Mouse (Mus musculus) spleen, adult 18-20 months (tissue): ENCODE measurements at regions not wholly inside any gene's neighbourhood (a gene's known extent, or its start where the extent isn't known, plus 50 kb on each side); places are given as distances from the start of the nearest gene placed in this dataset.

Experiments used
- DNase-seq, 2 experiments: peaks; one replicate each; pipeline ENCODE4 v3.0.0; 2022; ENCODE audit warnings: mixed read lengths in 2 of 2

DNA sequence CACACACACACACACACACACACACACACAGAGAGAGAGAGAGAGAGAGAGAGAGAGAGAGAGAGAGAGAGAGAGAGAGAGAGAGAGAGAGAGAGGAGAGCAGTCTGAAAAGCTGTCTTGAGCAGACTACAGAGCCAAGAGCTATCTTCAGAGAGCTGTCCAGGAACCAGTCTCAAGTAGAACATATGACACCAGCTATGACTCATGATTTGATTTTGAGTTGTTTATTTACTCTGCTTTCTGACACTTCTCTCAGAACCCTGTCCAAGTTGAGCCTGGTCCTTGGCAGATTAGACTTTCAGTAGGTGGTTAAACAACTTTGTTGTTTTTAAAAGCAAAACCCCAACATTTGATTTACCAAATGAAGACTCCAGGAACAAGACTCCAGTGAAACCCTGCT, 420.8 kb upstream of the Lcorl start:
- DNase-seq, result no peak

DNA sequence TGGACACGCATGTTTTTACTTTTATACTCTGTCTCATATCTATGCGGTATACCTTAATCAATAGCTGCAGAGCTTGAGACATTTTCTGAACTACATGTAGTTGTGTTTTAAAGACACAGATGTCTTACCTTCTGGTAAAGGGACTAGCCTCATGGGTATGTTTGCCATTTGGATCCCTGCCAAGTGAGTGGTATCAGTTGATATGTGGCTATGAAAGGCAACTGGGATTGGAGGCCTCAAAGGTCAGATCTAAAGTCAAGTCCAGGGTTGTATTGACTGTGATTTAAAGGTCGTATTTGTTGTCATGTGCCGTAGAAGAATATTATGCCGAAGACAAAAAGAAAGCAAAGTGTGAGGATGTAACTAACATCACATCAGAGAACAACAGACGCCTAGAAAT, 399.3 kb upstream of the Lcorl start:
- DNase-seq, result no peak

DNA sequence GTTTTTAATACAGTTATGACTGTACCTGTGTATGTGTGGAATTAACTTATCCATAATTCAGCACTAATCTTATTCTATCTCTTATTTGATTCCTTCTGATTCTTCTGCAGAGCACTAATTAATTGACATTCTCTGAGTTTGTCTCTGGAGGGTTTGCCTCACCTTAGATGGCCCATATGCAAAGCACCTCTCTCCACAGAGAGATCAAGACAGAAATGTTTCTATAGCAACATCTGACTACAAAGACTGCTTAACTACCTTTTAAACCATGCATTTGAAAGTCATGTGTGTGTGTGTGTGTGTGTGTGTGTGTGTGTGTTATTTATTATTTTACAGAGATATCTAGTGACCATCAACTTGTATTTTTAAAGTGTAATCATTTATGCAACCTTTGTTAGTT, 396.5 kb upstream of the Lcorl start:
- no peak for DNase-seq

DNA sequence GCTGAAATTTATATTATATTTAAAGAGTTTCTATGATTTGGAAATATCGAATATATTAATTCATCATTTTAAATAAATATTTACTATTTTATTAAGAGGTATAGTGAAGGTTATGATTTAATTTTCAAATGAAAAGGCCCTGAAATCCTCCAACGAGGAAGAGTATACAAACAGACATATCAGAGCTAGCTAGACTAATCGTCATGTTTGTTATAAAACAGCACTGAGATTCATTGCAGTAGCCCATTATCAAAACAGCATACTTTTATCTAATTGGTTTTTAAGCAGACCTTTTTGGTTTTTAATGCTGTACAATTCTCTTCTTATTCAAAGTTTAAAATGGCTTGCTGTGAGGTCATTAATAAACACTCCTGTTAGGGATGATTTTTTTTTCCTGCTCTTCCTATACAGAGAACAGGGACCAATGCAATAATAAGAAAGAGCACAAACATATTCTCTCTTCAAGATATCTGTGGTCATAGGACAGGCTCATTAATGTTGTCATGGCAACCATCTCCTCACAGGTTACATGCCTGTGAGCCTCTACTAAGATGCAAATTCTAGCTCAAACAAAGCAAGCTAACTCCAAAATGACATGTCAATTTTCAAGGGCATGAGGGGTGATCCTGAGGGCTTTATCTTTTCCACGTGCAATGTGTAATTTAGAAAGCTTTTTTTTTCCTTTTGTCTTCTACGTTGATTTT, 378.1 kb upstream of the Lcorl start:
- DNase-seq, result no peak

DNA sequence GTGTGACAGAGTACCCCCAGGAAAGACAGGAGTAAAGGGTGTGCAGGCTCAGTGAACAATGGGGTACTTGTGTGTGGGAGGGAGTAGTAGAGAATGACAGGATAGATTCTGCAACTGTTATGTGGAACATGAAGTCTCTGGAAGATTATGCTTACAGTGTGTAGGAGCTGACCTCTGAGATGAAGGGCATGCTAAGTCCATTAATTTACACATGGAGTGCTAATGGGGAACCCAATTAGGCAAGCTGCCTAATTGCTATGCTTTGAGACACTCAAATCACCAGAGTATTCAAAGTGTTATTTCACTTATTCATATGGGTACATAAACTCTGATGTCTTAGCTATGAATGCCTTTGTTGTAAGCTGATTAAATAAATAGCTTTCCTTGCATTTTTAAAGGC, 375.4 kb upstream of the Lcorl start:
- no peak for DNase-seq

DNA sequence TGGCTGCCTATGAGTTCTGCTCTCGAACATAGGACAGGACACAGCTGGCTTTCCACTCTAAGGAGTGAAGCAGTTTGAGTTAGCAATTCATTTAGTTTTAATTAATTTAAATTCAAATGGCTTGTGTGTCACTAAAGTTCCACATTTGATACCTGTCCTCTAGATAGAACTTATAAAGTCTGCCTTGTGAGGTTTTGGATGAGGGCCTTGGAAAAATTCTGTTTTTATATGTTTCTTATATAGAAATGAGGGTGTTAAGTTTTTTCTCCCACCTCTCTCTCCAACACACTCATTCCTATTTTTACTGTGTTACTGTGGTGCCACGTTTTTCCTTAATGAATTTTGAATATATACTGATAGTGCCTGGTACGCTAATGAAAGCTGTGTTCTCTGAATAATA, 371.3 kb upstream of the Lcorl start:
- DNase-seq, result no peak

DNA sequence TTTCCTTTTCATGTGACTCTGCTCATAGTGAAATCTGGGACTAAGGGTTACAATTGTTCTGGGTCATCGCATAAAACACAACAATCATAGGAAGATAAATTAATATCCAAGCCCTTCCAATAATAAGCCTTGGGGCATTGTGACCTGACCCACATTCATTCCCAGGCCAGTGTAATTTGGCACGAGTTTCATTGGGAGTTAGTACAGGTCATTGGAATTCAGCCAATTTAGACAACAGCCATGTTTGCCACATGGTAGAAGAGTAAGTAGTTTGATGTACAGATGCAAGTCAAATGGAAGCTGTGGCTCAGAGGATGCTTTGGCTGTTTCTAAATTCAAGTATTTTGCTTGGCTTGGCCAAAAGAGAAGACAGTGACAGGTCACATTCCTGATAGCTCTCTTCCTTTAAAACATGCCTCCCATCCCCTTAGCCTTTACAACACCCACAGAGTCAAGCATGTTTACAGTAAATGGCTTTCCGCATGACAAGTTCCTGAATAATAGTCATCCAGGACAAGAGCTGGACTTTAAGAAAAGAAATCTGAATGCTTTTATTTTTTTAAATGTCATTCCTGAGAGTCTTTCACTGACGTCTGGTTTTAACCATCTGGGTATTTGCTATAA, 355.5 kb upstream of the Lcorl start:
- DNase-seq, result no peak

DNA sequence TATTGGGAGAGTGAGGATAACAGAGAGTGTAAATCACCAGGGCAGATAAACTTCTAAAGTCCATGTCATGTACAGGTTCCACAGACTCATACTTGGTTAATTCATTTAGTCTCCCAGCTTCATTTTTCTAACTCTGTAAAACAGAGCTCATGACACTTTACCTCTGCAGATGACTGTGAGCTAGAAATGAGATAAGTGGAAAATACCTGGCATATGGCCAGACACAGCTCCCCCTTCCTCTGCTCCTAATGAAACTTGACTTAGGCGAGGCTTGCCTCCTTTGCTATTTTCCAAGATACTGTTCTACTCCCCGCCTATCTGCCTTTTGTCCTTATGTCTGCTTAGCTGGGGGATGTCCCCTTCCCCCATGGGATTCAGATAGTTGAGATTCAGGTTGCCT, 351.7 kb upstream of the Lcorl start:
- DNase-seq, result no peak

DNA sequence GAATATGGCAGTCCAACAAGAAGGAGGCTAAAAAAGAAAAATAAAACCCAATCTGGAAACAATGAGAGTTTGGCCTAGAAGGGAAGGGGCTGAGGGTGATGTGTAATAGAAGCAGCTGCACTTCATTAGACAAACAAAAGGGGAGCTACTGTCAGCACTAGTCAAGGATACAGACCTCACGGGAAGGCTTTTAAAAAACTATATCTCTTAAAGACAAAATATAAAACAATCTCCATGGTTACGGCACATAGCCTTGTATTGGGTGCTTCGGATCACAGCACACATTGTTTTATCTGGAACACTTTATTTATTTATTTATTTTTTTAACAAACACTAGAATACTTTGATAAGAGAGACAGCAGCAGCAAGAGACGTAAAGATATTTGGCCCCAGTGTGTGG, 346.3 kb upstream of the Lcorl start:
- DNase-seq, result no peak

DNA sequence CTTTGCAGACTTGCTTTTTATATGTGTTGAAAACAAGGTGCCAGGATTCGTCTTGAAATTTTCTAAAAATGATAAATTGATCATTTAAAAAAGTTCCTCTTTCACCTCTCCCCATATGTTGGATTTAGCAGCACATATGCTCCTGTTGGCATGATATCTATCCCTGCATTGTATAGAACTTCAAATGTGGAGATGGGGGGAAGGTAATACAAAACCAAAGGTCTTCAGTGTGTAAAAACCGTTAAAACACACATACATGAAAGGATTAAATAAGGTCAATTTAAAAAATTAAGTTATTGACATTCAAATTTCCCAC, 345.0 kb upstream of the Lcorl start:
- no peak for DNase-seq

DNA sequence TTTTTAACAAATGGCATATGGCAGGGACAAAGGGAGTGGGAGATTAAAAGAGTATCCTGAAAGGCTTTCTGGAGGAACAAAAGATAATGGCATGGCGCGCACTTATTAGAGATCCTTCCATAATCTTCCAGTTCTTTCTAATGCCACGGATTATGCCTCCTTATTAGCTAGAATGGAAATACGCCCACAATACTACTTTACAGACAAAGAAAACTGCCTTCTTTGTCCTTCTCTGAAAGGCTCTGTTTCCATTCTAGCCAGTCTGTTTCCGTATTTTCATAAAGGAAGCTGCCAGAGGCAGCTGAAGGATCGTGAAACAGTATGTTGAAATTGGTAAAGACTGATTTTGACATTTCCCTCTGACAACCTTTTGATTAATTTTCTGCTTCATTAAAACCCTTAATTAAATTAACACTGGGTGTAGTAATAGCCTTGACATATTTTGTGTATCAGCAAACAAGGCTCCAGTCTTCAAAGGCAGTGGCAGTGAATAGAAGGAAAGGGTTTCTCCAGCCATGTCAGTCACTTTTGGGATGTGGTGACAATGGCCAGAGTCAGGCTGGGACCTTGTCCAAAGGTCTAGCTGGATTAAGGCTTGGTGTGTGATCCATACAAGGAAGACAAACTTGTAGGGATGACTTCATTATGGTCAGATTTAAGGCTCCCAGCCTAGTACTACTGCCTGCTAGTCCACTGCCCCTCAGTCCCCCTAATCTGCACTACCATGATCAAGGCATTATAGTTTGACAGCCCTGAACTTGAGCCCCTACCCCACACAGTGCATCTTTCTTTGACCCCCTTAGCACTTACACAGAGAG, 344.4 kb upstream of the Lcorl start:
- DNase-seq, result no peak

DNA sequence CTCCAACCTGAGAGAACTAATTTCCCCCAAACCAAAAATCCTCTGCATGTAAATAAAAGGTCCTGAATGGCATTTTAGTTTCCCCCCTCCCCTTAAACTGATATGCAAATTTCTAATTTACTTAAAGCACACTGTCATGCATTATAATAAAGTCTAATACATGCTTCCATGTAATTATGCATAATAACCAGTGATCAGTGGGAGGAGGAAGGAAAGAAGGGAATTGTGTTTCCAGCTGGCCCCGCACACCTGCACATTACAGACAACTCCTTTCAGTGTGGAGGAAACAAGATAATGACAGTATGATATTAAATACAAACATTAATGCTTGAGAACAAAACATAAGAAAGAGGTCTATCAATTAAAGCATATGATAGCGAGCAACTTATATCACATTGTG, 329.5 kb upstream of the Lcorl start:
- DNase-seq, result no peak

DNA sequence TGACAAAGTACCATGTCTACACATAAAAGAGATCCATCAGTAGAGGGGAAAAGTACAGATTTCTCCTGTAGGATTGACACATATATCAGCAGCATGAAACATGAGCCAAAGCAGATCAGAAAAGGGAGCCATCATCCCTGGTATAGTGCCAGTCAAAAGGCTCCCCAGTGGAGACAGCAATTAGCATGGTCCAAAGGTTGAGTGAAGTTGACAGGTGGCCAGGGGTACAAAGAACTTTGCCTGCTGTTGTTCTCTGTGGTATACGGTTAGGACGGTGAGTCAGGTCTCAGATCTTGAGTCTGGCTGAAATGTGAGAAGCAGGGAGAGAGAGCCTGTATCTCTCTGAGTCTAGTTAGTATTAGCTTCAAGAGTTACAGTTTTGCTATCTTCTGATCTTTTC, 324.7 kb upstream of the Lcorl start:
- no peak for DNase-seq

DNA sequence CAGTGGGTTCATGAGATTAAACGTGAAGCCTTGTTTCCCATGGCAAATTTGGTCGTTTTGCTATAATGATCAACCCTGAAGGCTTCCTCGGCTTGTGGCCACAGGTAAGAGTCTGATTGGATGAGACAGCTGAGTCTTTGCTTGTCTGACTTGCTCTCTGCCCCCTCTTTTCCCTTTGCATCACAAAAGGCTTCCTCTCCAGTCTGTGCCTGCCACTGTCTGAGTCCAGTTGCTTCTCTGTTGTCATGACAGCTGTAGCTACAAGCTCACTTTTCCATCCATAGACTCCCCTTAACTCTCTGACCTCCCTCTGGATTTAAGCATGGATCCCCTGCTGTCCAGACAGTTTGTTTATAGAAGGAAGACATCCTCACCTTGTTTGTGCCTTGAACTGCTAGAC, 314.9 kb upstream of the Lcorl start:
- DNase-seq, result no peak

DNA sequence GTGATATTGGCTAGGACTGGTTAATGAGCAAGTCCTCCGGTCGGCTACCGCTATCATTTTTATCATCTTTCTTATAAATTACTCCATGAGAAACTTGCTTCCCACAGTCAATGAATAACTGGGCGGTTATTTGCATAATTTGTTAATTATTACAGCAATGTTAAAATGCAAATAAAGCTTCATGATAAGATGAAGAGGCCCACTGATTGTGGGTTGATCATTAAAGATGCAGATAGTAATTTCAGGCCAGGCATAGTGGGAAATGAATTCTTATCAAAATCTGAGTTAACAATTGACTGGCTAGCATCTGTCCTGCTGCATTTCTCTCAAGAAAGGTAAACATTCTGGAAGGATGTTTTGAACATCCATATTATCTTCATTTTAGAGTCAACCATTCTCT, 303.4 kb upstream of the Lcorl start:
- no peak for DNase-seq

DNA sequence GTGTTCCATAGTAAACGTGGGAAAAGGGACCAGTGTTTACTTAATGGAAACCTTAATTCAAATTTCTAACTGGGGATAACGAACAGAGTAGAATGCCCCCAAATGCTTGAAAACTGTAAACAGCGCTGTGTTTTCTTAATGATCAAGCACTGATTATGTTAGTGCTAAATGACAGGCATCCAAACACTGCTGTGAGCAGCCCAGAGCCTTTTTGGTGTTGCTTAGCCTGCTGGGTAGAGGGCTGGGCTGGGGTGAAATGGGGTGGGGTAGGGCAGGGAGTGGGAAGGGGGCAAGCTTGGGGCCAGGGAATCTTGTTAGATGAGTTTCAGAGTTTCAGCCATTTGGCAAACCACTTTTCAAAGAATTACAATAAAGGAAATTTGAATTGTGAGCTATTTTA, 294.6 kb upstream of the Lcorl start:
- no peak for DNase-seq

DNA sequence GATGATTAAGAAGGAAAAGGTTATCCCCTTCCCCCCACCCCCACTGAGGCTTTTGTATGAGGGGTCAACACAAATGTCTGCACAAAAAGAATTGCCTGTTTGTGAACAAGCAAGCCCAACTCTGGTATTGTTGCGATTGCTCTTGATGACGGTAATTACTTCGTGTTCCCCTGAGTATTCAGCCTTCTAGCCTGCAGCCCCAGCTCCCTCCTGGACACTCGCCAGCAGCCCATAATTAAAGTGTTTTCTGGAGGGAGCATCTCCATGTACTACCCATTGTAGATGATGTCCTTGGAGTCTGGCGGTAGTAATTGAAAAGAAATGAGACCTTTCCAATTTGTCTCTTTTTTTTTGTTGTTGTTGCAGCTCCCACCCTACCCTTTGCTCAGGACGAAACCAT, 293.4 kb upstream of the Lcorl start:
- no peak for DNase-seq

DNA sequence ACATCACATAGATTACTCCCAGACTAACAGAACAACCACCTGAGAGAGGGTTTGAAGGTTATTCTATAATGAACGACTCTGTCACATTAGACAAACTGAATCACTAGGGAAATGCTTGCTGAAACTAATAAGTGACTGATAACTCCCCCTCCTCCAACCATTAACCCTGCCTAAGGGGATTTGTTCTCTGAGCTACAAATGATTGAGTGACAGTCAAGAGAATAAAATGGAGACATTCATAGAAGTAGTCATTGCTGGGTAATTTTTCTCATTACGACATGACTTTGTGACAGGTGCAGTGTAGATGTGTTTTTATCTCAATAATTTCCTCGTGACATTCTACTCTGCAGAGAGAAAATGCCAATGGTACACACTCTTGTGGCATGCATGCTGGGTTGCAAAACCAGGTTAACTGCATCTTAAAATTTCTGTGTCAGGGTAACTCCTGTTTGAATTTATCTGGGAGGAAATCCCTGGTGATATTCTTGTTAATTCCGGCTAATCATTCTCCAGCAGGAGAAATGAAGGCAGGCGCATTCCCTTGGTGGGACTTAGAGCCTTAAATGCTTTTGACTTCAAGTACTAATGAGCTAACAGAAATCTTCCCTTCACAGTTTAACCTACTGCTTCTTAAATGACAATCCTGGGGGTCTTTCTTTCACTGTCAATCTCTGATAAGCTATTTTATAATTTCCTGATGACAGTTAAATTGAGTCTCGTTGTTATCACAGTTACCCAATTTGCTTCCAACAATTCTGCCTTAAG, 292.6 kb upstream of the Lcorl start:
- DNase-seq, result no peak

DNA sequence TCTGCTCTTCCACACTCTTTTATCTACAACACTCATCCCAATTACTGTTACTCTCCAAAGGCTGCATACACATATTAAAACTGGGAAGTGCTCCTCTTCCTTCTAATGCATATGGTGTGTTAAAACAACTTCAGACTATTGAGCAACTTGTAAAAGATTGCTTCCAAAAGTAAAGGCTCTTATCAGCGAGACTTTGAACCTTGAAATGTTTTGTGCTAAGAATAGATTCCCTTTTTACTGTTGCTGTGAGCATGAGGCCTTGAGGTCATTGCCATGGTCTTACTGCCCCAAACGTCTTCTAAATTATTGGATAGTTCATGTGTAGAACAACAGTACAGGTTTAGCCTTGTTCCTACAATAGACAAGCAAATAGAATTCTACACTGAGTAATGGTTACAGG, 281.6 kb upstream of the Lcorl start:
- DNase-seq, result no peak

DNA sequence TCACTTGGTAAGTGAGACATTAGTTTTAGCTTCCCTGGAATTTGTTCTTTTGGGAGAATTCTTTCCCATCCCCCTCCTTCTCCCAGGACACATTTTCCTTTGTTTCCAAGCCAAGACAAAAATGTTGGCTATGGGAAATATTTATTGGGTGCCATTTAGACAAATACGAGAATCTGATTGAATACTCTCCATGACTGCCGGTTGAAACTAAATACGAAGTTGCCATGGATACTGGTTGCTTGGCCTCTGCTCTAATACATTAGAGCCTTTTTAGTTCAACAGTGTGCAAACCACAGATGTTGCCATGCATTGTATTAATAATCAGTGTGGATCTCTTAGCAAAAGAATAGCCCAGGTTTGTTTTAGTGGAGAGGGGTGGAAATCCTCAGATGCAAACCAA, 280.3 kb upstream of the Lcorl start:
- no peak for DNase-seq

DNA sequence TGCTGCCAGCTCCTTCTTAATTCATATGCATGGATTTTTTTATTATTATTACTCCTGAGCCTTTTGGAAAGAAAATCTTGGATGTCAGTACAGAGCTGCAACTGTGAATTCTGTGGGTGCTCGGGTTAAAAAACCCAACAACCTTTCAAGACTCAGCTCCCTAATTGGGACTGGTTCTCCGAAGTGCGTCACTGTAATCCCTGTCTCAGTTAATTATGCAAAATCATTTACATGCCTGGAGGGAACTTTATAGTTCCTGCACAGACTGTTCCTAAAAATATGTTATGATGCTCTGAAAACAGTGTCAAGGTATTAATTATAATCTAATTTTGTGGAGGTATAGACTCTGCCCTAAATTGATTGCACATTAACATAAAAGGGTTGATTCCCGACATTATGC, 250.6 kb upstream of the Lcorl start:
- no peak for DNase-seq

DNA sequence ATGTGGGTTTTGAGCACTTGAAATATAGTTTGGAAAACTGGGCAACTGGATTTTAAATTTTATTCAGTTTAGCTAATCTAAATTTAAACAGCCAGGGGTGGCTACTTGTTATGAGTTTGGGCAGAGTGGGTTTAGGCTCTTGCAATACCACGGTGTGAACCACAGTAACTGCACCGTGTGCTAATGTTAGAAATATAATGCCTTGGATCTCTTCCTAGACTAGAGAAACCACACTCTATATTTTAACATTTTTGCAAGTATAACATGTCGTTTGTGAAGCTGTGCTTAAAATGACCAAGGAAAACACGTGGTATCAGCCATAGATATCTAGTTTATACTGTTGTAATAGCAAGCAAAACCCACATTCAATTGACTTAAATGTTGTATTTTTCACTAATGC, 245.9 kb upstream of the Lcorl start:
- no peak for DNase-seq

DNA sequence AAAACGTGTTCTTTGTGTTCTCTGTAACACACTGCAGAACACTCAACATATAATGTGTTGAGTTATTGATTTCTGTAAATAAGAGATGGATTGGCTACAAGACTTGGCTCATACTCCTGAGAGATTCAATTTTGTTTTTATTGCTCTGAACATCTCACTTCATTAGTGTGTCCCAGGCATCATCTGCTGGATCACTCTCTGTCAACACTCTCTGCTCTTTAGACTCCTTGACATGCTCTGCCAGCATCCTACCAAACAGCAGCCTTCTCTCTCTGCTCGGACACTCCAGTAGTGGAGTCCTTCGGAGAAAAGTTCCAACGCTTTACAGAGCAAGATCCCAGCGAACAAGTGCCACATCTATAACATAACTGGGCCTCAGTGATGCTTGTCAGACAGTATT, 235.1 kb upstream of the Lcorl start:
- no peak for DNase-seq

DNA sequence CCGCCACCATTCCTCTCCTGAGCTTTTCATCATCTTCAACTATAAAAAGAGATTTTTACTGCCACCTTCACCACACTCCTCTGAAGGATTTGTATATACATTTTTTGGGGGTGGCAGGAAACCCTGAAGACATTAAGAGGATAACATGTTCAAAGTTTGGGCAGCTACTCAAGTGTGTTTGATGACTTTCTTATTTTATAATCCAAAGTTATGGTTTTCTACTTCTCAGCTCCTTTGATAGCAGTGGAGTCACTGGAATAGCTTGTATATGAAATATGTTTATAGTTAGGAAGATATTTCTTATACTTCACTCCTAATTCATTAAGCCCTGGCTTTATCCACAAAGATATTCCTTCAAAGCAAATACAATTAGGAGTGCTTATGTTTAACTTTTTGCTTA, 229.5 kb upstream of the Lcorl start:
- no peak for DNase-seq
